ENCODE assay signal across 8 mouse cellular contexts in genomic region chr15:82962536-82962935, GRCm38 (mm10). TPM values are rescaled to one million over a fixed set of nuclear protein-coding genes. Genes with fewer than 3 reads are reported as not detected.
DNase-seq lines count a peak whose midpoint lies in the region; ATAC-seq and TF ChIP-seq lines count a peak whose summit lies in the region.

No protein-coding gene starts in this region.

- no peak for ATAC-seq in forebrain, embryonic 13.5 days
- no peak for ATAC-seq in kidney, embryonic 16.5 days (ENCODE audit: low FRiP score, low TSS enrichment)
- ATAC-seq in megakaryocyte progenitor cell, adult 5-6 weeks (replicated peaks; ENCODE audit: poor library complexity): no peak

- peak overlapping the region; percentile 85 for H3K27ac ChIP-seq in forebrain, embryonic 13.5 days
- H3K27ac ChIP-seq in kidney, embryonic 16.5 days (ENCODE audit: low read length): no peak overlapping the region
- H3K27ac ChIP-seq in olfactory bulb, adult 2 months (ENCODE audit: insufficient read depth, low read depth, low read length): peak overlapping the region; percentile 72; the same call in 1 of the 2 replicates

- DNase-seq in ovary, adult 18-20 months (ENCODE audit: low spot score): peak; percentile 50
- DNase-seq in ovary, postnatal 14 days (ENCODE audit: low spot score): no peak
- DNase-seq in cerebellum, adult 11-12 months: no peak
- DNase-seq in thymus, postnatal 4 days: no peak

- 40% methylated on average over 4 of the region's 4 CpGs for WGBS in forebrain, embryonic 13.5 days
- WGBS in kidney, embryonic 16.5 days: 42% methylated on average over 4 of the region's 4 CpGs
- WGBS in olfactory bulb, adult 2 months: 27% methylated on average over 4 of the region's 4 CpGs

- no peaks in the 10 kb centered on the region for H3K36me3 ChIP-seq in forebrain, embryonic 13.5 days (ENCODE audit: poor library complexity, severe bottlenecking)
- H3K36me3 ChIP-seq in kidney, embryonic 16.5 days (ENCODE audit: insufficient read depth, low read length): no peaks in the 10 kb centered on the region

- H3K9me3 ChIP-seq in forebrain, embryonic 13.5 days (replicated peaks): no peaks in the 10 kb centered on the region
- H3K9me3 ChIP-seq in kidney, embryonic 16.5 days (ENCODE audit: low read length): no peaks in the 10 kb centered on the region

- peaks cover 89% of the 10 kb centered on the region for H3K4me1 ChIP-seq in forebrain, embryonic 13.5 days
- H3K4me1 ChIP-seq in kidney, embryonic 16.5 days (ENCODE audit: insufficient read depth, low read length): peaks cover 63% of the 10 kb centered on the region
- peaks cover 61% of the 10 kb centered on the region for H3K4me1 ChIP-seq in olfactory bulb, adult 2 months (ENCODE audit: control insufficient read depth, insufficient read depth, low read length)

- H3K27me3 ChIP-seq in forebrain, embryonic 13.5 days: peaks cover 18% of the 10 kb centered on the region
- peaks cover 16% of the 10 kb centered on the region; the same call in 1 of the 2 replicates for H3K27me3 ChIP-seq in kidney, embryonic 16.5 days (ENCODE audit: insufficient read depth, low read length)

- H3K9ac ChIP-seq in forebrain, embryonic 13.5 days: peak overlapping the region; percentile 82
- H3K9ac ChIP-seq in kidney, embryonic 16.5 days (replicated peaks; ENCODE audit: low read length): no peak overlapping the region; the same call in 1 of the 2 replicates

- peak overlapping the region; percentile 59 for H3K4me3 ChIP-seq in forebrain, embryonic 13.5 days
- H3K4me3 ChIP-seq in kidney, embryonic 16.5 days (ENCODE audit: low read length): peak overlapping the region; percentile 57
- peak overlapping the region; percentile 82 for H3K4me3 ChIP-seq in olfactory bulb, adult 2 months (ENCODE audit: insufficient read depth, low read depth, low read length)

- H3K4me2 ChIP-seq in forebrain, embryonic 13.5 days: peak overlapping the region; percentile 81
- H3K4me2 ChIP-seq in kidney, embryonic 16.5 days (replicated peaks; ENCODE audit: low read depth, low read length): peak overlapping the region; percentile 79

- TF ChIP-seq CTCF in olfactory bulb, adult 2 months (IDR thresholded peaks at IDR 0.05; ENCODE audit: insufficient read depth, low read depth, low read length): no peak

- TF ChIP-seq POLR2A in olfactory bulb, adult 2 months (IDR thresholded peaks at IDR 0.05; ENCODE audit: insufficient read depth, low read depth, low read length): no peak

RNA-seq across cellular contexts. Expression of gene Tcf20, which starts 25.1 kb away (rescaled TPM):
- 15.3 and 18.6 TPM in 2 replicates for polyA plus RNA-seq in forebrain, embryonic 13.5 days (2015; fragmentation: Nextera tagmentation; extraction: Ambion mirVana)
- 7.3 and 8.3 TPM in 2 replicates for polyA plus RNA-seq in kidney, embryonic 16.5 days (2015; fragmentation: Nextera tagmentation; extraction: Ambion mirVana)
- polyA plus RNA-seq in olfactory bulb, adult 2 months (2012; ENCODE audit: insufficient read depth, insufficient read length, low replicate concordance, missing spikeins): 82.1 TPM in 1 of 2 replicates, not detected in the other
- total RNA-seq in megakaryocyte progenitor cell, adult 5-6 weeks (2015): 45.1 and 48.5 TPM in 2 replicates
- total RNA-seq in megakaryocyte progenitor cell, adult 5-6 weeks (2017): 76.8 and 83.1 TPM in 2 replicates
